Mouse (Mus musculus) testis, adult 2 months (tissue): ENCODE data around the gene Ifit3. TPM values are rescaled to one million over a fixed set of nuclear protein-coding genes. Genes with fewer than 3 reads are reported as not detected.

ENCODE experiments used
- H3K27ac ChIP-seq: fragments of 200-500 bp; 2 replicates; pipeline ENCODE4 v1.5.1; 2012; ENCODE audit warnings: low read depth, low read length; ENCODE audit not compliant: control insufficient read depth, insufficient read depth
- H3K27me3 ChIP-seq: fragments of 200-500 bp; 2 replicates; pipeline ENCODE4 v1.6.1; 2012; ENCODE audit warnings: mild to moderate bottlenecking, low read length, moderate library complexity; ENCODE audit not compliant: control insufficient read depth, insufficient read depth
- H3K36me3 ChIP-seq: fragments of 200-500 bp; 2 replicates; pipeline ENCODE4 v1.6.1; 2012; ENCODE audit warnings: mild to moderate bottlenecking, low read length; ENCODE audit not compliant: control insufficient read depth, insufficient read depth
- H3K4me1 ChIP-seq: fragments of 200-500 bp; 2 replicates; pipeline ENCODE4 v1.6.1; 2012; ENCODE audit warnings: low read length; ENCODE audit not compliant: control insufficient read depth, insufficient read depth
- H3K4me3 ChIP-seq: fragments of 200-500 bp; 2 replicates; pipeline ENCODE4 v1.5.1; 2012; ENCODE audit warnings: low read depth, mild to moderate bottlenecking, low read length, moderate library complexity, mixed read lengths; ENCODE audit not compliant: control insufficient read depth
- CTCF ChIP-seq: fragments of 200-500 bp; IDR thresholded peaks from 2 replicates; pipeline ENCODE4 v1.5.1; 2012; ENCODE audit warnings: low read depth, mild to moderate bottlenecking, inconsistent platforms, low read length, moderate library complexity; ENCODE audit not compliant: control insufficient read depth, insufficient read depth, insufficient replicate concordance
- POLR2A ChIP-seq: fragments of 200-500 bp; IDR thresholded peaks from 2 replicates; pipeline ENCODE4 v1.6.1; 2012; ENCODE audit warnings: low read depth, mild to moderate bottlenecking, inconsistent platforms, low read length, moderate library complexity; ENCODE audit not compliant: control insufficient read depth
- polyA plus RNA-seq: library from polyadenylated mRNA; depleted of rRNA; stranded (reverse); fragments of >200 nt; gene quantifications from 2 replicates; pipeline ENCODE4 v1.2.3, GENCODE M21; 2012

Ifit3 gene
- polyA plus RNA-seq, 1 experiment, result 0.30 TPM

DNA sequence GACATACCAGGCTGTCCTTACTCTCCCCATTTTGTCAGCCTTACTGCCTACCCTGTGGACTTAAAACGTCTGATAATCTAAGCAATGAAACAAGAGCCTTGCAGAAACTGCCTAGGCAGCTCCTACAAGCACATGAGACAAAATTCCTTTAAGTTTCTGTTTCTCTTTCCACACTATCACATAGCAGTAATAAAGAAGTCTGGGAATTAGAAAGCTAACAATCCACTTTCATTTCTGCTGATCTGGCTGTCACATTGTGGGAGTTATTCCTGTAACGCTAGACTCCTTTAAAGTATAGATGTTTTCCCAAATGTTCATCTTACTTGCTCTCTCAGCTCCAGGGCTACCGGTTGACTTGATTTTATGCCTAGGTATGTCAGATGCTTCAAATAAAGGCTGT is 29.8 kb upstream of the Ifit3 start:
- H3K36me3 ChIP-seq, result no peaks in the 10 kb centered on the region
- H3K4me1 ChIP-seq, result peaks cover 3% of the 10 kb centered on the region
- H3K27me3 ChIP-seq, result no peaks in the 10 kb centered on the region
- H3K27ac ChIP-seq, result no peak overlapping the region
- H3K4me3 ChIP-seq, result no peak overlapping the region
- TF ChIP-seq POLR2A (no peak), CTCF (no peak)

DNA sequence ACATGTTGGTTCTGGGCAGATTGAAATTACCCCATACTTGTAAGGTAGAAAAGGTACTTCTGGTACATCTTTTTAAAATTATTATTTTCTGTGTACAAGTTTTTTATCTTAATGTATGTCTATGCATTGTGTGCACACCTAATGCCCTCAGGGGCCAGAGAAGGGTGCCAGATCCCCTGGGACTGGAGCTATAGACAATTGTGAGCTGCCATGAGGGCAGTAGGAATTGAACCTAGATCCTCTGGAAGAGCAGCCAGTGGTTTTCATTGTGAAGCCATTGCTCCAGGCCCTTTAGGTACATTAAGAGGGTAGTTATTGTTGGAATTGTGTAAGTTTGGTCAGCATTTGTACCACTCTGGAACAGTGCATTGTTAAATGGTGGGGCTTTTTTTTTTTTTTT is 29.3 kb upstream of the Ifit3 start:
- Histone ChIP-seq H3K4me3 (no peak overlapping the region), H3K27me3 (no peaks in the 10 kb centered on the region), H3K27ac (no peak overlapping the region), H3K36me3 (no peaks in the 10 kb centered on the region), H3K4me1 (peaks cover 3% of the 10 kb centered on the region)
- TF ChIP-seq CTCF, result no peak
- no peak for TF ChIP-seq POLR2A

GRCm38 (mm10) chr19:34556621-34557020 is 26.7 kb upstream of the Ifit3 start:
- H3K36me3 ChIP-seq, result no peaks in the 10 kb centered on the region
- H3K4me3 ChIP-seq, result no peak overlapping the region
- H3K27ac ChIP-seq, result no peak overlapping the region
- no peak for TF ChIP-seq CTCF
- TF ChIP-seq POLR2A, result no peak
- no peaks in the 10 kb centered on the region for H3K27me3 ChIP-seq
- H3K4me1 ChIP-seq, result peaks cover 3% of the 10 kb centered on the region

DNA sequence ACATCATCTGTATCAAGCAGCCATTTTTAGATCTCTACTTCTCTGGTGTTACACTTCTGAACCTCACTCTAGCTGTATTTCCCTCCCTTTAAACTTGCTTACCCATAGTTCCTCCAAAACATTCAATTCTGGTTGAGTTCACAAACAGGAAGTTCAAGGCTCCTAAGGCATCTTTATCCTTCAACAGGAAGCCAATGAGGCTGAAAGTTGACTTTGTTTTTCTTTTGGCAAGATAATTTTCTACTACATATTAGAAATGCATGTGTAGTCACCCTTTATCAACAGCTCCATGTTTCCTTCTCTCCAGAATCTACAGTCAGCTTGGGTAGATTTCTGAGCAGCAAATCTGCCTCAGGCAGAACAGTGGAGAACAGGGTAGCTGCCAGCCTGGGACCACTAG is 20.8 kb upstream of the Ifit3 start:
- peaks cover 5% of the 10 kb centered on the region for H3K4me1 ChIP-seq
- no peak overlapping the region for H3K4me3 ChIP-seq
- H3K27me3 ChIP-seq, result no peaks in the 10 kb centered on the region
- TF ChIP-seq CTCF (no peak), POLR2A (no peak)
- H3K36me3 ChIP-seq, result no peaks in the 10 kb centered on the region
- no peak overlapping the region for H3K27ac ChIP-seq

- TF ChIP-seq CTCF (no peak), POLR2A (no peak)
- Histone ChIP-seq H3K4me3 (no peak overlapping the region), H3K27me3 (no peaks in the 10 kb centered on the region), H3K4me1 (peaks cover 2% of the 10 kb centered on the region; the same call in 1 of the 2 replicates), H3K36me3 (no peaks in the 10 kb centered on the region), H3K27ac (no peak overlapping the region)
These were observed 17.1 kb upstream of the Ifit3 start for GRCm38 (mm10) chr19:34566178-34566784.

DNA sequence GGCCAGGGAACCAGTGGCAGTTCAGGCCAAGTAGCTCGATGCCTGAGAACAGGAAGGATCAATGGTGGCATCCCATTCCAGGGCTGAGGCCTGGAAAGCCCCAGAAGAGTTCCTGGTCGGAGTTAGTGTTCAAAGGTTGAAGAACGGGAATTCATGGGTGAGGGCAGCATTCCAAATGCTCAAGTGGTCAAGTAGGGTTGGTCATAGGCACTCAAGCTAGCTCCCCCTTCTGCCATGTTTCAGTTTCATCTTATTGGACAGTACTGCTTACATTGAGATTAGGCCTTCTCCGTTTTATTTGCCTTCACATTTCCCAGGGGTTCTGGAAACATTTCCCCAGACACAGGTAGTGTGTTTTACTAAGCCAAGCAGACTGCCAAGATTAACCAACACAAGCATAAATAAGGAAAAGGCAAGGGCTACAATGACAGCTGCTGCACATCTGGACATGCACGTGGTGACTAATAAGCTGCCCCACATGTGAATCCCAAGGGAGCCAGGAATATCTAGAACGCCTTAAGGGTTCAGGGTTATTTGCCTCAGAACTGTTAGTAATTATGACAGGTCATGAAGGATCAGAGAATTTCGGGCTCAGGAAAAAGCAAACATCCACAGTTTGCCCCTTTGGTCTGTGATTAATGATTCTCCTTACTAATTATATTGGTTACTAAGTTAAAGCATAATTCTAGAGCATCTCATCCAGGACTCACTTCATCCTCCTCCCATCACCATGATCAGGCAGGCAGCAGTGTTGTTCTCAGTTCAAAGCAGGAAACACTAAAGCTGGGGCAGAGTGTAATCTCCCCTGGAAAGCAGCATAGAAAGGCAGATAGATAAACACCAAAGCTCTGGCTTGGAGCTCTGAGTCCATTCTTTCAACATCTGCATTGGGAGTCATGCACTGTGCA is 14.1 kb upstream of the Ifit3 start:
- TF ChIP-seq POLR2A (no peak), CTCF (no peak)

GRCm38 (mm10) chr19:34569896-34570476 is 13.3 kb upstream of the Ifit3 start:
- peaks cover 2% of the 10 kb centered on the region; the same call in 1 of the 2 replicates for H3K4me1 ChIP-seq
- no peak for TF ChIP-seq CTCF
- TF ChIP-seq POLR2A, result no peak
- no peak overlapping the region for H3K27ac ChIP-seq
- no peaks in the 10 kb centered on the region for H3K36me3 ChIP-seq
- H3K27me3 ChIP-seq, result no peaks in the 10 kb centered on the region
- H3K4me3 ChIP-seq, result no peak overlapping the region

More for the DNA sequence above, 14.1 kb upstream of the Ifit3 start:
- no peaks in the 10 kb centered on the region for H3K27me3 ChIP-seq
- H3K4me3 ChIP-seq, result no peak overlapping the region
- H3K36me3 ChIP-seq, result no peaks in the 10 kb centered on the region
- H3K27ac ChIP-seq, result no peak overlapping the region
- H3K4me1 ChIP-seq, result peaks cover 2% of the 10 kb centered on the region; the same call in 1 of the 2 replicates
